Mouse (Mus musculus): ENCODE measurements around the gene Nectin1. TPM values are rescaled to one million over a fixed set of nuclear protein-coding genes. Genes with fewer than 3 reads are reported as not detected.

The Nectin1 gene
- polyA plus RNA-seq (2012; rRNA removed; ENCODE audit: low replicate concordance): 7.8 and 10.5 TPM in 2 replicates

GRCm38 (mm10) chr9:43743647-43744137 is at the start of gene Nectin1:
Gene Nectin1, plus strand, starts transcription at chr9:43743984.

